Mouse (Mus musculus) ES-Bruce4 (cell line): Measurements from ENCODE around the gene Foxf1. TPM values are rescaled to one million over a fixed set of nuclear protein-coding genes. Genes with fewer than 3 reads are reported as not detected.

Experiments
- H3K27ac ChIP-seq: 2 replicates; pipeline ENCODE4 v1.5.1; 2012; ENCODE audit warnings: low read length, inconsistent platforms; ENCODE audit not compliant: insufficient read depth
- H3K27me3 ChIP-seq: 2 replicates; pipeline ENCODE4 v1.6.1; 2012; ENCODE audit warnings: mild to moderate bottlenecking, low read length, inconsistent platforms; ENCODE audit not compliant: control insufficient read depth, poor library complexity, insufficient read depth, severe bottlenecking
- H3K36me3 ChIP-seq: 2 replicates; pipeline ENCODE4 v1.6.1; 2012; ENCODE audit warnings: inconsistent platforms, mild to moderate bottlenecking, low read length, moderate library complexity; ENCODE audit not compliant: control insufficient read depth, poor library complexity, insufficient read depth, severe bottlenecking
- H3K4me1 ChIP-seq: one replicate; pipeline ENCODE4 v1.8.1; 2011; ENCODE audit warnings: low read length; ENCODE audit not compliant: control insufficient read depth, insufficient read depth
- H3K4me3 ChIP-seq: 2 replicates; pipeline ENCODE4 v1.5.1; 2011; ENCODE audit warnings: low read depth, mild to moderate bottlenecking, low read length
- H3K9ac ChIP-seq: 2 replicates; pipeline ENCODE4 v1.6.1; 2012; ENCODE audit warnings: low read depth, mild to moderate bottlenecking, inconsistent platforms; ENCODE audit not compliant: poor library complexity, severe bottlenecking
- H3K9me3 ChIP-seq: replicated peaks from 2 replicates; pipeline ENCODE4 v1.6.1; 2012; ENCODE audit warnings: mild to moderate bottlenecking, low read length, inconsistent platforms; ENCODE audit not compliant: control insufficient read depth, poor library complexity, insufficient read depth, severe bottlenecking
- CTCF ChIP-seq: IDR thresholded peaks from one replicate; pipeline ENCODE4 v1.8.1; 2011; ENCODE audit warnings: low read depth, low read length
- EP300 ChIP-seq: IDR thresholded peaks from 2 replicates; pipeline ENCODE4 v1.6.1; 2011; ENCODE audit warnings: low read depth, low read length; ENCODE audit not compliant: insufficient read depth
- POLR2A ChIP-seq: IDR thresholded peaks from one replicate; pipeline ENCODE4 v1.8.1; 2011; ENCODE audit warnings: low read length; ENCODE audit not compliant: insufficient read depth
- polyA plus RNA-seq: library from polyadenylated mRNA; stranded (reverse); fragments of >200 nt; gene quantifications from 2 replicates; pipeline ENCODE4 v1.2.4, GENCODE M21; 2011; ENCODE audit warnings: low read depth; ENCODE audit not compliant: missing spikeins, insufficient read depth, insufficient read length

The Foxf1 gene
- polyA plus RNA-seq, 1 experiment, result 0.33 TPM

GRCm38 (mm10) chr8:121074108-121074847, 9.9 kb upstream of the Foxf1 start:
- Histone ChIP-seq H3K9ac (no peak overlapping the region), H3K4me3 (no peak overlapping the region), H3K27me3 (peaks cover 29% of the 10 kb centered on the region), H3K36me3 (no peaks in the 10 kb centered on the region), H3K4me1 (no peaks in the 10 kb centered on the region), H3K27ac (no peak overlapping the region), H3K9me3 (no peaks in the 10 kb centered on the region)
- TF ChIP-seq EP300 (no peak), CTCF (no peak), POLR2A (no peak)

GRCm38 (mm10) chr8:121074848-121075145, 9.4 kb upstream of the Foxf1 start:
- Histone ChIP-seq H3K36me3 (no peaks in the 10 kb centered on the region), H3K4me1 (no peaks in the 10 kb centered on the region), H3K9me3 (no peaks in the 10 kb centered on the region), H3K27ac (no peak overlapping the region), H3K9ac (no peak overlapping the region), H3K4me3 (no peak overlapping the region), H3K27me3 (peaks cover 33% of the 10 kb centered on the region)
- TF ChIP-seq EP300, result no peak
- no peak for TF ChIP-seq POLR2A
- no peak for TF ChIP-seq CTCF

DNA sequence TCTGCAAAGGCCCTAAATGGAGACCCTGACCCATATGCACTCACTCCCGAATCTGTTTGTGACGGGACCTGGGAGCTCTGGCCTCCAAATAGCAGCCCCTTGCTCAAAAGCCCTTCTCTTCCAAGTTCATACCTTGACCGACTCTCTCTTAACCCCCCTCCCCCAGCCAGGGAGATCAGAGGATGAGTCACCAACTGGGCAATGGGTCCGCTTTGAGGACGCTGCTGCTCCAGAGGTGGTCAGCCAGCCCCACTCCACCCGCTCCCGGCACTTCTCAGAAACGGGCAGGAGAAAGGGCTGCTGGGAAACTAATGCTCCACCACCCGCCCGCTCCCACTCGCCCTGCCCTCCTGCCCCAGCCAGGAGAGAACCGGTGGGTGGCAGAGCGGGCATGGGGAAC, 8.2 kb upstream of the Foxf1 start:
- Histone ChIP-seq H3K4me3 (no peak overlapping the region), H3K36me3 (no peaks in the 10 kb centered on the region), H3K9ac (no peak overlapping the region), H3K27ac (no peak overlapping the region), H3K27me3 (peaks cover 42% of the 10 kb centered on the region), H3K4me1 (no peaks in the 10 kb centered on the region), H3K9me3 (no peaks in the 10 kb centered on the region)
- TF ChIP-seq EP300 (no peak), POLR2A (no peak), CTCF (no peak)

DNA sequence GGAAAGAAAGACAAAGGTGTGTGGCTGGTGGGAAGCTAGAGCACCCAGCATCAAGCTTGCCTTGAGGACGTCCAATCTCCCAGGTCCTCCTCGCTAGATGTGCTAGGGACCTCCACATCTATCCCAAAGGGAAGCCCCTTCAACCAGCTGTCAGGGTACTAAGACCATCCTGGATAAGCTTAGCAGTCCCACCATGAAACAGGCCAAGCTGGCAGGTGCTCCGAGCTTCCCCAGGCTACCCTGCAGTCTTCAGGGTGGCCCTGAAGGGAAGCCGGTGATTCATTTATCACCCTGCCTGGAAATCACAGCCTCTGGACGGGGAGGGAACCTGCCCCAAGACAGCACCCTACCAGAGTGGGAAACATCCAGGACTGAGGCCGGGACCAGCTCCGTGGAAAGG, 7.6 kb upstream of the Foxf1 start:
- Histone ChIP-seq H3K27me3 (peaks cover 48% of the 10 kb centered on the region), H3K4me1 (no peaks in the 10 kb centered on the region), H3K36me3 (no peaks in the 10 kb centered on the region), H3K9ac (no peak overlapping the region), H3K9me3 (no peaks in the 10 kb centered on the region), H3K27ac (no peak overlapping the region), H3K4me3 (no peak overlapping the region)
- TF ChIP-seq EP300 (no peak), CTCF (no peak), POLR2A (no peak)

DNA sequence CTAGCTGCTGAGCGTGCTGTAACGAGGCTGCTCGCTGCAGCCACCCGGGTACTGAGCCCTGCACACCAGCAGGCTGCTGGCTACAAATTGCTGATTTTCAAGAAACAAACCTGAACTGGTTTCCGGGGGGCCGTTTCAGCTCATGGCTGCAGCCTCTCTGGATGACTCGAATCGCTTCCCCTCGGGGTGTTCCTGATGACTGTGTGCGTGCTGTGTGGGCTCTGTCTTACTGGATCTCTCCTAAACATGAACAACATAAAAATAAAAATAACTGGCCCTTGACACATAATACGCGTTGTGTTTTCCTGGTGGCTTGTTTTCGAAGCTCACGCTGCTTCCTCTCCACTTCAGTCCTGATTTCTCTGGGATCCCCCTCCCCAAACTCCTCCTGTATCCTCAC, 5.5 kb upstream of the Foxf1 start:
- Histone ChIP-seq H3K27me3 (peaks cover 59% of the 10 kb centered on the region), H3K27ac (no peak overlapping the region), H3K4me3 (no peak overlapping the region)

GRCm38 (mm10) chr8:121079201-121079600, 5.0 kb upstream of the Foxf1 start:
- no peak overlapping the region for H3K4me3 ChIP-seq
- H3K9me3 ChIP-seq, result no peaks in the 10 kb centered on the region
- peaks cover 64% of the 10 kb centered on the region for H3K27me3 ChIP-seq
- TF ChIP-seq CTCF, result no peak
- no peak for TF ChIP-seq POLR2A
- TF ChIP-seq EP300, result no peak
- no peak overlapping the region for H3K9ac ChIP-seq
- no peak overlapping the region for H3K27ac ChIP-seq
- no peaks in the 10 kb centered on the region for H3K4me1 ChIP-seq
- no peaks in the 10 kb centered on the region for H3K36me3 ChIP-seq

More for the DNA sequence above, 5.5 kb upstream of the Foxf1 start:
- Histone ChIP-seq H3K9me3 (no peaks in the 10 kb centered on the region), H3K4me1 (no peaks in the 10 kb centered on the region), H3K9ac (no peak overlapping the region), H3K36me3 (no peaks in the 10 kb centered on the region)
- TF ChIP-seq CTCF (no peak), POLR2A (no peak), EP300 (no peak)
